Mouse (Mus musculus) ovary, postnatal 36 days (tissue): Measurements from ENCODE around the gene Rab1b.

Source experiments
- DNase-seq: peaks from one replicate; pipeline ENCODE4 v3.0.0; 2022; ENCODE audit warnings: low spot score, mixed read lengths

The Rab1b gene

DNA sequence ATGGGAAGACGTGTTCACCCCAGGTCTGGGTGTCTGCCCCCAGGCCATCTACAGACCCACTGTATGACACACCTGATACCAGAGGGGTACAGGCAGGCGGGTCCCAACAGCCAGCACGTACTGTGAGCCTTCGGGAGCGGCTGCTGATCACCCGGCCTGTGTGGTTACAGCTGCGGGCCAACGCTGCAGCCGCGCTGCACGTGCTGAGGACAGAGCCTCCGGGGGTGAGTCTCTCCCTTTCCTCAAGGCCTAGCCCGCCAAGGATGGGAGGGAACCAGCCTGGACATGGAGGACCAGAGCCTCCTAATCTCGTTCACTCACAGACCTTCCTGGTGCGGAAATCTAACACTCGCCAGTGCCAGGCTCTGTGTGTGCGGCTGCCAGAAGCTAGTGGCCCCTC is 55.8 kb downstream of the Rab1b start:
- no peak for DNase-seq

DNA sequence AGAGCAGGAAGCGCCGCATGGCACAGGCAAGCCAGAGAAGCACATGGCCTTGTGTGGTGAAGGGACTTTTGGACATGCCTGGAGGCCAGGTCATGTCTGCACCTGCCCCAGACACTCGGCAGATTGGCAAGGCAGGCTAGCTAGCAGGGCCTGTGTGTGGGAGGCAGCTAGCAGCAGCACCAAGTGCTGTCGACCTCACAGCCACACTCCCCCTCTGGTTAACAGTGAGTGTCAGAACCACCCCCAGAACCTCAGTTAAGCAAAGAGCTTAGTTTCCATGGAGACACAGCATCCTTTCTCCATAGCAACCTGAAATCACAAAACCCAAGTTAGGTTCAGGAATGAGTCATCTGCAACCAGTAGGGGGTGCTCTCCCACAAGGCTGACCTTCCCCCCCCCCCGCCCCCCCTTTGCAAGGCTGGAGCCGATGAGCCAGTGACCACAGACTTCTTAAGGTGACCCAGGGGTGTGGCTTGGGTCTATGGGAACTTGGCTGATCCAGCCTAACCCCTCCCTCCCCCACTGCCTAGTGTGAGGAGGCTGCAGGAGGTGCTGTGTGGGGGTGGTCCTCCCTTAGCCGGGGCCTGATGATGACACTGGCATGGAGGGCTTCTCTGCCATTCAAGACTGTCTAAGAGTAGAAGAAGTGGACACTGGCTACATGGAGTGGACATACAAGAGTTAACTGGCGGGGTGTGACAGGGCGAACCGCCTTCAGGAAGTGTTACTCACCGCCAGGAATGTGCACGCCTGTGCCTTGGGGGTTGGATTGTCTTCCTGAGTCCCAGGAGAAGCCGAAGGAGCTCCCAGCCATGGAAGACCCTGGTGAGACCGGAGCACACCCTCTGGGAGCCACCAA is 56.6 kb downstream of the Rab1b start, which contains the start of gene Rin1:
TSS of gene Rin1 (plus strand) at position 435 of the 859 bp plus-strand sequence.
- no peak for DNase-seq

DNA sequence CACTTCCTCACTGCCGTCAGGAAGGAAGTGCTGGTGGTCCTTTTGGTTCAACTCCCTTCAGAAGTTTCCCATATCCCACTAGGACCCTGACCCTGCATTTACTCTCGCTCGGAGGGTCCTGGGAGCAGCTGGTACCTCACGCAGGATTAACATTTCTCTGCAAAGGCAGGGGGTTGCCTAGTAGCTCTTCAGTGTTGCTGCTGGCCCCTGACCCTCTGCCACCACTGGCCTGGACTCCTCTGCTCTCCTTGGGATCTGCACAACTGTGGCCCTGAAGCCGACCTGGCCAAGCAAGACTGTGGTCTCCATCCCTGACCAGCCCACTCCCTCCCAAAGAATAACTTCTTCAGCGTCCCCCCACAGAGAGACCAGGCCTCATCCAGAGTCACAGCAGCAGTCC is 57.5 kb downstream of the Rab1b start:
- no peak for DNase-seq
